Mouse (Mus musculus): ENCODE results near the gene Acer2. TPM values are rescaled to one million over a fixed set of nuclear protein-coding genes. Genes with fewer than 3 reads are reported as not detected.

Gene Acer2
- polyA plus RNA-seq (2014; fragmentation: Illumina TruSeq; extraction: RNeasy Lipid Tissue Mini Kit (QIAGEN cat#74804); ENCODE audit: insufficient read depth, low read depth, low replicate concordance) = 77.8 TPM

GRCm38 (mm10) chr4:86874146-86874847 is at the start of gene Acer2:
TSS of gene Acer2 (plus strand) at chr4:86874396.

DNA sequence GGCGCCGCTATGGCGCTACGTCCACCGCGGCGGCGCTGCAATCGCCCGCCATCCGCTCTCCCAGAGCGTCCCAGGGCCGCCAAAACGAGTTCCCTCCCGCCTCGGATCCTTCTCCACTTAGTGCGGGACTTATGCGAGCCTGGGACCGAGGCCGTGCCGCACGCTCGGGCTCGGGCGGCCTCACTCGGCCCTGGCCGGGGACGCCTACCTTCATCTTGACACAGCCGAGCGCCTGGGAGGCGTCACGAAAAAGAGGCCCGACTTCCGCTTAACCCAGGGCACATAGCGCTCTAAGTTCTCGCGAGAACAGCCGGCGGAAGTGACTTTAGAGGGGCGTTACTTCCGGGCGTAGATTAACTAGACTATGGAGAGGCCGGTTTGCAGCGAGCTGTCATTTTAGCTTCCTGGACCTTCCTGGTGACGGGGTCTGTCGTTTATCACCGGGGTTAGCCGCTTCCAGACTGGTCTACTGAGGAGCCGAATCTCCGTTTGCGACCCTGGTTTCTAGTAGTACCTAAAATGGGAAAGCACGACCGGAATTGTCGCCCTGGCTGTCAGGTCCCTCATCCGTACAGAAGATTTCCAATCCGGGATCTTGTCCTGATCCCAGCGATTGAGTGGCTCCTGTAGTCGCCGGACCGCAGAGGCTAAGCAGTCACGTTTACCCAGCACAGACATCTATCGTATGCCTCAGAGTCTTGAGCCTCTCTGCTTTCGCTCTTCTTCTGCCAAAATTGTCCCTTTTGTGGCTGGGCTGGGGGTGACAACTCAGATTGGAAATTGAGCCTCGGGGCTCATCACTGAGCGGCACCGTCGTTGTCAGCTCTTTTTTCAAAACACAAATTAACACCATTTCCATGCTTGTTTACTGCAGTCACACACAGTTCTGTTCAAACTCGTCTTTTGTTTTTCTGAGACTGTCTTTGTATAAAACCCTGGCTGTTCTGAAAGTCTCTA is 16.8 kb upstream of the Acer2 start, which contains the start of gene Rps6:
TSS of gene Rps6 (minus strand) at position 300 of the 957 bp plus-strand sequence.

Other genes starting within 250 kb of the Acer2 start
- gene Plin2, start 204.3 kb upstream of the Acer2 start, polyA plus RNA-seq (2014; fragmentation: Illumina TruSeq; extraction: RNeasy Lipid Tissue Mini Kit (QIAGEN cat#74804); ENCODE audit: insufficient read depth, low read depth, low replicate concordance) = 150 TPM
- 5.8 TPM for gene Dennd4c, start 125.8 kb upstream of the Acer2 start, polyA plus RNA-seq (2014; fragmentation: Illumina TruSeq; extraction: RNeasy Lipid Tissue Mini Kit (QIAGEN cat#74804); ENCODE audit: insufficient read depth, low read depth, low replicate concordance)
- 1,742 TPM for gene Rps6, start 17.0 kb upstream of the Acer2 start, polyA plus RNA-seq (2014; fragmentation: Illumina TruSeq; extraction: RNeasy Lipid Tissue Mini Kit (QIAGEN cat#74804); ENCODE audit: insufficient read depth, low read depth, low replicate concordance)

All from lung, adult 10 weeks (tissue).